In the genomic region with DNA sequence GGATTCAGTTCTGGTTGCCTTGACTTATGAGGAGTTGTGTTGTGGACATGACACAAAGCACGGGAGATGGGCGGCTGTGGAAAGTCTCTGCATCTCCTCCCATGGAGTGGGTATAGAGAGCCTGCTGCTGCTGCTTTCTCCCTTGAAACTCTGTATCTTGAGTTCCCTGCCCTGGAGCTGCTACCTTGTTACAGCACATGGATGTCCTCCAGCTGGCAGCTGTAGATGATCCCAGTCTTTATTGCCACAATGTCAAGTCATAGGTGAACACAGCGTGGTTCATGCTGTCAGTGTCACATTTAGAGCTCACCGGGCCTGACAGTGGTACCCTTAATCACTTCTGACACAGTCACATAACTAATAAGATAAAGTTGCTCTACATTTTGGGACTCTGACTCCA, we compare ENCODE assay signal across 21 mouse cellular contexts.
DNase-seq lines count a peak whose midpoint lies in the region; ATAC-seq and TF ChIP-seq lines count a peak whose summit lies in the region.
"Had no signal": no experiment of that assay in that cellular context is flagged by ENCODE, and none has a peak within 500 bp of the region (broad histone marks: within the 10 kb centered on the region; RNA-seq: fewer than 3 reads in every experiment).

No protein-coding gene starts in this region.

- no peaks in the 10 kb centered on the region for H3K27me3 ChIP-seq in kidney, embryonic 14.5 days (ENCODE audit: control insufficient read depth, insufficient read depth, low read length)
- no peaks in the 10 kb centered on the region for H3K27me3 ChIP-seq in kidney, postnatal 0 days (ENCODE audit: insufficient read depth, low read length)

- intact Hi-C loops in heart, postnatal 25 days (cut with DNase I): no loop called here

- TF ChIP-seq CTCF in kidney, postnatal 0 days (IDR thresholded peaks at IDR 0.05; ENCODE audit: low read depth): no peak

- no peaks in the 10 kb centered on the region for H3K36me3 ChIP-seq in kidney, embryonic 14.5 days (ENCODE audit: control insufficient read depth, insufficient read depth, low read length)
- H3K36me3 ChIP-seq in kidney, postnatal 0 days (ENCODE audit: insufficient read depth, low read length): no peaks in the 10 kb centered on the region
- H3K36me3 ChIP-seq: heart, embryonic 10.5 days had no signal

- H3K9me3 ChIP-seq in kidney, embryonic 14.5 days (ENCODE audit: control insufficient read depth, low read length): no peaks in the 10 kb centered on the region
- no peaks in the 10 kb centered on the region for H3K9me3 ChIP-seq in kidney, postnatal 0 days (replicated peaks; ENCODE audit: low read length)
- H3K9me3 ChIP-seq: heart, embryonic 10.5 days had no signal

- no peak overlapping the region for H3K4me2 ChIP-seq in kidney, embryonic 14.5 days (replicated peaks; ENCODE audit: low read depth, low read length)
- no peak overlapping the region for H3K4me2 ChIP-seq in kidney, postnatal 0 days (ENCODE audit: low read length)
- H3K4me2 ChIP-seq: hindbrain, embryonic 14.5 days had no signal

- H3K27ac ChIP-seq in kidney, embryonic 14.5 days (ENCODE audit: low read depth, low read length): peak overlapping the region; percentile 55; the same call in 1 of the 2 replicates
- H3K27ac ChIP-seq in kidney, postnatal 0 days: 0 out of 2 replicates have a peak overlapping the region, but pooled peaks have one; percentile 25
- H3K27ac ChIP-seq: heart, embryonic 10.5 days; hindbrain, embryonic 14.5 days; hindbrain, postnatal 0 days had no signal

- peaks cover 25% of the 10 kb centered on the region for H3K4me1 ChIP-seq in kidney, embryonic 14.5 days (ENCODE audit: control insufficient read depth, insufficient read depth, low read length)
- H3K4me1 ChIP-seq in kidney, postnatal 0 days (replicated peaks; ENCODE audit: insufficient read depth, low read length): no peaks in the 10 kb centered on the region

- no peak overlapping the region for H3K4me3 ChIP-seq in kidney, embryonic 14.5 days (ENCODE audit: low read length)
- no peak overlapping the region for H3K4me3 ChIP-seq in kidney, postnatal 0 days (replicated peaks; ENCODE audit: low read depth, low read length)
- H3K4me3 ChIP-seq: heart, embryonic 10.5 days had no signal

- peak; percentile 66 for DNase-seq in heart, adult 11 months
- no peak for DNase-seq in heart, postnatal 25 days (ENCODE audit: low spot score)
- no peak for DNase-seq in kidney, adult 18-20 months
- DNase-seq in kidney, postnatal 0 days (ENCODE audit: low spot score): peak; percentile 21
- DNase-seq in kidney, postnatal 14 days: no peak
- DNase-seq in adipocyte (ENCODE audit: low spot score): peak; percentile 17
- DNase-seq in frontal cortex, postnatal 36 days (ENCODE audit: low spot score in 2 of 2): no peak
- DNase-seq: adrenal gland, postnatal 10 days; adrenal gland, postnatal 36 days; cerebellum, adult 18-20 months; cerebellum, adult 9-10 months; cerebellum, postnatal 14 days; forebrain, postnatal 0 days; gastrocnemius, postnatal 25 days had no signal

- 51% methylated on average over 4 of the region's 4 CpGs for WGBS in kidney, embryonic 14.5 days
- 37% methylated on average over 4 of the region's 4 CpGs for WGBS in kidney, postnatal 0 days

- no peak for ATAC-seq in kidney, embryonic 14.5 days (ENCODE audit: low FRiP score, low TSS enrichment)
- no peak for ATAC-seq in kidney, postnatal 0 days (replicated peaks; ENCODE audit: low FRiP score, low read depth)
- ATAC-seq: activated CD4-positive, CD25-positive, alpha-beta regulatory T cell, adult 4 months; forebrain, embryonic 14.5 days; forebrain, postnatal 0 days; hindbrain, postnatal 0 days; inflammation-experienced regulatory T-cells, adult 6 months had no signal

- H3K9ac ChIP-seq in kidney, embryonic 14.5 days (ENCODE audit: low read depth, low read length): no peak overlapping the region
- H3K9ac ChIP-seq in kidney, postnatal 0 days (ENCODE audit: low read depth, low read length): no peak overlapping the region
- H3K9ac ChIP-seq: forebrain, postnatal 0 days; hindbrain, embryonic 14.5 days had no signal

Comparison
In these comparisons a context has a peak if more than half of its experiments do, and no peak if none do; other contexts are left out.
1. DNase-seq: peak in heart, adult 11 months (single experiment), kidney, postnatal 0 days (single experiment) and adipocyte (single experiment); none in heart, postnatal 25 days (single experiment), kidney, adult 18-20 months (single experiment), kidney, postnatal 14 days (single experiment) and frontal cortex, postnatal 36 days (0 of 2).